Mouse (Mus musculus): ENCODE data around the gene Agap1. TPM values are rescaled to one million over a fixed set of nuclear protein-coding genes. Genes with fewer than 3 reads are reported as not detected.

Agap1 gene
- total and polyA plus RNA-seq, 3 experiments = 0.01 TPM; not detected in 2

GRCm38 (mm10) chr1:89831095-89831494 is 376.5 kb downstream of the Agap1 start:
- H3K4me1 ChIP-seq (ENCODE audit: control insufficient read depth in 1 of 2, insufficient read depth in 2 of 2, low read length in 2 of 2) = no peaks in the 10 kb centered on the region
- no peaks in the 10 kb centered on the region for H3K27me3 ChIP-seq (ENCODE audit: control insufficient read depth in 1 of 2, insufficient read depth in 2 of 2, low read length in 2 of 2)
- no peak for TF ChIP-seq UBTF (IDR thresholded peaks at IDR 0.05; ENCODE audit: borderline replicate concordance, insufficient read depth, low read depth, low read length)
- no peak for TF ChIP-seq CHD1 (IDR thresholded peaks at IDR 0.05; ENCODE audit: low read depth, low read length)
- no peak for TF ChIP-seq TBP (IDR thresholded peaks at IDR 0.05; ENCODE audit: low read depth, low read length)
- TF ChIP-seq GATA1 (IDR thresholded peaks at IDR 0.05; ENCODE audit: low read depth, low read length) = no peak
- no peak for TF ChIP-seq USF2 (IDR thresholded peaks at IDR 0.05; ENCODE audit: borderline replicate concordance in 1 of 2, insufficient read depth in 1 of 2, low read depth in 1 of 2, low read length in 2 of 2)
- no peak for TF ChIP-seq TCF12 (IDR thresholded peaks at IDR 0.05; ENCODE audit: low read depth, low read length)
- TF ChIP-seq GABPA (IDR thresholded peaks at IDR 0.05; ENCODE audit: low read depth, low read length) = no peak
- no peak for TF ChIP-seq NRF1 (IDR thresholded peaks at IDR 0.05; ENCODE audit: insufficient read depth, low read depth, low read length, poor library complexity, severe bottlenecking)
- no peak for TF ChIP-seq MAFK (IDR thresholded peaks at IDR 0.05; ENCODE audit: borderline replicate concordance, low read depth, low read length)
- no peak for TF ChIP-seq ZKSCAN1 (IDR thresholded peaks at IDR 0.05; ENCODE audit: low read depth, low read length)
- no peak for TF ChIP-seq USF1 (IDR thresholded peaks at IDR 0.05; ENCODE audit: low read depth, low read length)
- no peak for TF ChIP-seq ELF1 (IDR thresholded peaks at IDR 0.05; ENCODE audit: low read depth, low read length)
- TF ChIP-seq BHLHE40 (IDR thresholded peaks at IDR 0.05; ENCODE audit: borderline replicate concordance, low read depth, low read length) = no peak
- TF ChIP-seq POLR2A (IDR thresholded peaks at IDR 0.05; ENCODE audit: control insufficient read depth in 1 of 2, insufficient read depth in 1 of 2, low read depth in 1 of 2, low read length in 2 of 2, poor library complexity in 1 of 2) = no peak
- TF ChIP-seq JUND (IDR thresholded peaks at IDR 0.05; ENCODE audit: low read depth, low read length) = no peak
- no peak for TF ChIP-seq RAD21 (IDR thresholded peaks at IDR 0.05; ENCODE audit: low read depth, low read length)
- TF ChIP-seq MXI1 (IDR thresholded peaks at IDR 0.05; ENCODE audit: low read depth, low read length) = no peak
- no peak for TF ChIP-seq E2F4 (IDR thresholded peaks at IDR 0.05; ENCODE audit: borderline replicate concordance, low read depth, low read length)
- H3K79me2 ChIP-seq (ENCODE audit: control insufficient read depth, insufficient read depth, low read length, poor library complexity) = no peaks in the 10 kb centered on the region
- H3K9ac ChIP-seq (ENCODE audit: control insufficient read depth, low read depth, low read length, poor library complexity, severe bottlenecking) = no peak overlapping the region
- H3K27ac ChIP-seq (ENCODE audit: control insufficient read depth, low read depth, low read length) = no peak overlapping the region
- H3K9me3 ChIP-seq (replicated peaks; ENCODE audit: insufficient read depth, low read length) = no peaks in the 10 kb centered on the region
- no peak for DNase-seq (ENCODE audit: low read depth, low spot score)
- no peak overlapping the region for H3K4me3 ChIP-seq (ENCODE audit: control insufficient read depth in 1 of 2, insufficient read depth in 1 of 2, low read depth in 2 of 2, low read length in 2 of 2)
- H3K36me3 ChIP-seq (ENCODE audit: control insufficient read depth in 1 of 2, insufficient read depth in 2 of 2, low read length in 2 of 2) = no peaks in the 10 kb centered on the region

GRCm38 (mm10) chr1:89844064-89844463 is 389.5 kb downstream of the Agap1 start:
- no peaks in the 10 kb centered on the region for H3K4me1 ChIP-seq (ENCODE audit: control insufficient read depth in 1 of 2, insufficient read depth in 2 of 2, low read length in 2 of 2)
- no peaks in the 10 kb centered on the region for H3K27me3 ChIP-seq (ENCODE audit: control insufficient read depth in 1 of 2, insufficient read depth in 2 of 2, low read length in 2 of 2)
- H3K36me3 ChIP-seq (ENCODE audit: control insufficient read depth in 1 of 2, insufficient read depth in 2 of 2, low read length in 2 of 2) = no peaks in the 10 kb centered on the region
- H3K9ac ChIP-seq (ENCODE audit: control insufficient read depth, low read depth, low read length, poor library complexity, severe bottlenecking) = no peak overlapping the region
- H3K4me3 ChIP-seq (ENCODE audit: control insufficient read depth in 1 of 2, insufficient read depth in 1 of 2, low read depth in 2 of 2, low read length in 2 of 2) = no peak overlapping the region
- no peaks in the 10 kb centered on the region for H3K79me2 ChIP-seq (ENCODE audit: control insufficient read depth, insufficient read depth, low read length, poor library complexity)
- no peak overlapping the region for H3K27ac ChIP-seq (ENCODE audit: control insufficient read depth, low read depth, low read length)
- no peak for TF ChIP-seq UBTF (IDR thresholded peaks at IDR 0.05; ENCODE audit: borderline replicate concordance, insufficient read depth, low read depth, low read length)
- TF ChIP-seq GABPA (IDR thresholded peaks at IDR 0.05; ENCODE audit: low read depth, low read length) = no peak
- no peak for TF ChIP-seq ETS1 (IDR thresholded peaks at IDR 0.05; ENCODE audit: low read depth, low read length)
- no peak for TF ChIP-seq BHLHE40 (IDR thresholded peaks at IDR 0.05; ENCODE audit: borderline replicate concordance, low read depth, low read length)
- TF ChIP-seq CTCF (IDR thresholded peaks at IDR 0.05 in 2 of 3, conservative IDR thresholded peaks at IDR 0.05 in 1 of 3; ENCODE audit: control insufficient read depth in 1 of 3, insufficient read depth in 1 of 3, low read depth in 2 of 3, low read length in 3 of 3, poor library complexity in 1 of 3, severe bottlenecking in 1 of 3) = no peak
- no peak for TF ChIP-seq MXI1 (IDR thresholded peaks at IDR 0.05; ENCODE audit: low read depth, low read length)
- no peak for TF ChIP-seq SIN3A (IDR thresholded peaks at IDR 0.05; ENCODE audit: low read length)
- no peak for TF ChIP-seq GATA1 (IDR thresholded peaks at IDR 0.05; ENCODE audit: low read depth, low read length)
- no peak for TF ChIP-seq TAL1 (IDR thresholded peaks at IDR 0.05; ENCODE audit: low read length)
- TF ChIP-seq POLR2AphosphoS2 (IDR thresholded peaks at IDR 0.05; ENCODE audit: low read length) = no peak
- TF ChIP-seq MAX (IDR thresholded peaks at IDR 0.05; ENCODE audit: low read length) = no peak
- no peaks in the 10 kb centered on the region for H3K9me3 ChIP-seq (replicated peaks; ENCODE audit: insufficient read depth, low read length)
- no peak for DNase-seq (ENCODE audit: low read depth, low spot score)

Data from MEL (cell line).